Mouse (Mus musculus): Measurements from ENCODE around the gene Cdkn2c. TPM values are rescaled to one million over a fixed set of nuclear protein-coding genes. Genes with fewer than 3 reads are reported as not detected.

Cdkn2c gene
- polyA plus RNA-seq, 1 experiment from 2014 or later: 9.8 TPM

- WGBS: 32% methylated on average over 2 of the region's 2 CpGs
- peaks cover 13% of the 10 kb centered on the region for H3K4me1 ChIP-seq
- no peak overlapping the region for H3K9ac ChIP-seq
These were observed 529 bp upstream of the Cdkn2c start for GRCm38 (mm10) chr4:109667518-109667917.

DNA sequence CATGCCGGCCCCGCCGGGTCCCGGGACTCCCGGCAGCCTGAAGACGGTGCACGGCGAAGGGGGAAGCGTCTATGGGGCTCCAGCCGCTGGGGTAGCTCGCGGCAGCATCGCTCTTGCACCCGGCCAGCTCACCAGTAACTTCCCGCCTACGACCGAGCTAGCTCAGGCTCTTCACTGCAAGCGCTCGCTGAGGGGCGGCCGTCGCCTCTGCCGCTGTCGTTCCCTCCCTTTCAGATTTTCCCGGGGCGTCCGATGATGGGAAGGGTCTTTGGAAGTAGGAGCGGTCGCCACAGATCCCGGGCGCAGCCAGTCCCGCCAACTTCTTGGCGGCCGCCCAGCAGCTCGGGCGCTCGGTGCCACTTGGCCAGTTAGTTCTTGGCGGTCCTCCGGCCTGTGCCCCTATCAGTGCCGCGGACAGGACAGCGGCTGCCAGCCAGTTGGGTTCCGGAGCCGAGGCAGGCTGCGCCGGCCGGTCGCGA is 968 bp downstream of the Cdkn2c start:
- H3K27me3 ChIP-seq: peaks cover 23% of the 10 kb centered on the region
- peak overlapping the region; percentile 86 for H3K9ac ChIP-seq
- peak; percentile 58; the same call in 1 of the 2 replicates for ATAC-seq (ENCODE audit: insufficient number of reproducible peaks, insufficient read depth, low FRiP score, low TSS enrichment)
- peak overlapping the region; percentile 96 for H3K4me2 ChIP-seq (replicated peaks)
- peaks cover 13% of the 10 kb centered on the region for H3K4me1 ChIP-seq
- peak overlapping the region; percentile 60 for H3K4me3 ChIP-seq
- H3K36me3 ChIP-seq: no peaks in the 10 kb centered on the region
- WGBS: 0% methylated on average over 49 of the region's 49 CpGs
- H3K27ac ChIP-seq: peak overlapping the region; percentile 42
- no peaks in the 10 kb centered on the region for H3K9me3 ChIP-seq

More at GRCm38 (mm10) chr4:109667518-109667917, 529 bp upstream of the Cdkn2c start:
- Histone ChIP-seq H3K27ac (no peak overlapping the region), H3K4me2 (replicated peaks) (peak overlapping the region; percentile 96), H3K36me3 (no peaks in the 10 kb centered on the region), H3K27me3 (peaks cover 11% of the 10 kb centered on the region; the same call in 1 of the 2 replicates), H3K9me3 (no peaks in the 10 kb centered on the region), H3K4me3 (peak overlapping the region; percentile 60)
- ATAC-seq (ENCODE audit: insufficient number of reproducible peaks, insufficient read depth, low FRiP score, low TSS enrichment): no peak

GRCm38 (mm10) chr4:109665101-109665981 is 1.6 kb downstream of the Cdkn2c start:
- WGBS: under 1% methylated on average over 49 of the region's 49 CpGs
- no peak; the same call in 1 of the 2 replicates for ATAC-seq (ENCODE audit: insufficient number of reproducible peaks, insufficient read depth, low FRiP score, low TSS enrichment)
- Histone ChIP-seq H3K36me3 (no peaks in the 10 kb centered on the region), H3K4me3 (peak overlapping the region; percentile 60), H3K27ac (no peak overlapping the region), H3K27me3 (peaks cover 26% of the 10 kb centered on the region), H3K9me3 (no peaks in the 10 kb centered on the region), H3K4me1 (peaks cover 13% of the 10 kb centered on the region), H3K9ac (peak overlapping the region; percentile 86), H3K4me2 (replicated peaks) (peak overlapping the region; percentile 96)

GRCm38 (mm10) chr4:109664091-109664490 is 2.9 kb downstream of the Cdkn2c start:
- no peak overlapping the region for H3K4me3 ChIP-seq
- peaks cover 34% of the 10 kb centered on the region for H3K27me3 ChIP-seq
- H3K27ac ChIP-seq: no peak overlapping the region
- H3K4me2 ChIP-seq (replicated peaks): no peak overlapping the region
- no peaks in the 10 kb centered on the region for H3K9me3 ChIP-seq
- peaks cover 13% of the 10 kb centered on the region for H3K4me1 ChIP-seq
- WGBS: 8% methylated on average over 5 of the region's 5 CpGs
- no peak overlapping the region for H3K9ac ChIP-seq
- no peak for ATAC-seq (ENCODE audit: insufficient number of reproducible peaks, insufficient read depth, low FRiP score, low TSS enrichment)
- no peaks in the 10 kb centered on the region for H3K36me3 ChIP-seq

GRCm38 (mm10) chr4:109662271-109662670 is 4.7 kb downstream of the Cdkn2c start:
- Histone ChIP-seq H3K36me3 (no peaks in the 10 kb centered on the region), H3K4me3 (no peak overlapping the region), H3K4me1 (peaks cover 17% of the 10 kb centered on the region), H3K9me3 (no peaks in the 10 kb centered on the region), H3K9ac (no peak overlapping the region), H3K27me3 (peaks cover 49% of the 10 kb centered on the region), H3K27ac (no peak overlapping the region), H3K4me2 (replicated peaks) (no peak overlapping the region)
- no peak for ATAC-seq (ENCODE audit: insufficient number of reproducible peaks, insufficient read depth, low FRiP score, low TSS enrichment)
- WGBS: 5% methylated on average over 5 of the region's 5 CpGs

- Histone ChIP-seq H3K9ac (no peak overlapping the region), H3K27me3 (peaks cover 60% of the 10 kb centered on the region), H3K36me3 (no peaks in the 10 kb centered on the region), H3K9me3 (no peaks in the 10 kb centered on the region), H3K4me2 (replicated peaks) (no peak overlapping the region), H3K4me1 (peaks cover 20% of the 10 kb centered on the region), H3K4me3 (no peak overlapping the region), H3K27ac (no peak overlapping the region)
- ATAC-seq (ENCODE audit: insufficient number of reproducible peaks, insufficient read depth, low FRiP score, low TSS enrichment): no peak
- WGBS: 5% methylated on average over 5 of the region's 5 CpGs
These were observed 5.8 kb downstream of the Cdkn2c start for GRCm38 (mm10) chr4:109661183-109661582.

DNA sequence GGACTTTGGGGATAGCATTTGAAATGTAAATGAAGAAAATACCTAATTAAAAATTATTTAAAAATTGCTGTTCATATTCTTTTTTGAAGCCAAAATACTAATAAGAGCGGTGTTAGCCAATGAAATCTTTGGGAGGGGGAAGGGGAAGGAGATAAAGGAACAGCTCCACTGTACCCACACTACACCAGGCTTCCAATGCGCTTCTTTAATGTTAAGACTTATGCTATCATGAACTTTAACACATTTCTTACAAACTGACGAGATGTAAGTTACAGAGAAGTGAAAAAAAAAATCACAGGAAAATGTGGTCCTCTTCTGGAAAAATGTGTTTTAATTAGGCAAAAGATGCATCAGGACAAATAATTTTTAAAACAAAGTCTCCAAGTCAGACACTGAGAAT is 6.4 kb downstream of the Cdkn2c start:
- WGBS: 9% methylated on average over 3 of the region's 3 CpGs
- H3K4me3 ChIP-seq: no peak overlapping the region
- no peaks in the 10 kb centered on the region for H3K36me3 ChIP-seq
- no peak overlapping the region for H3K27ac ChIP-seq
- no peaks in the 10 kb centered on the region for H3K9me3 ChIP-seq
- H3K4me1 ChIP-seq: peaks cover 15% of the 10 kb centered on the region
- peaks cover 56% of the 10 kb centered on the region for H3K27me3 ChIP-seq
- H3K4me2 ChIP-seq (replicated peaks): no peak overlapping the region
- H3K9ac ChIP-seq: no peak overlapping the region
- ATAC-seq (ENCODE audit: insufficient number of reproducible peaks, insufficient read depth, low FRiP score, low TSS enrichment): no peak

GRCm38 (mm10) chr4:109659571-109659970 is 7.4 kb downstream of the Cdkn2c start:
- H3K9me3 ChIP-seq: no peaks in the 10 kb centered on the region
- no peak for ATAC-seq (ENCODE audit: insufficient number of reproducible peaks, insufficient read depth, low FRiP score, low TSS enrichment)
- WGBS: 9% methylated on average over 2 of the region's 2 CpGs
- H3K9ac ChIP-seq: no peak overlapping the region
- H3K4me2 ChIP-seq (replicated peaks): no peak overlapping the region
- H3K36me3 ChIP-seq: no peaks in the 10 kb centered on the region
- H3K4me1 ChIP-seq: peaks cover 7% of the 10 kb centered on the region
- no peak overlapping the region for H3K4me3 ChIP-seq
- H3K27ac ChIP-seq: no peak overlapping the region
- H3K27me3 ChIP-seq: peaks cover 58% of the 10 kb centered on the region

DNA sequence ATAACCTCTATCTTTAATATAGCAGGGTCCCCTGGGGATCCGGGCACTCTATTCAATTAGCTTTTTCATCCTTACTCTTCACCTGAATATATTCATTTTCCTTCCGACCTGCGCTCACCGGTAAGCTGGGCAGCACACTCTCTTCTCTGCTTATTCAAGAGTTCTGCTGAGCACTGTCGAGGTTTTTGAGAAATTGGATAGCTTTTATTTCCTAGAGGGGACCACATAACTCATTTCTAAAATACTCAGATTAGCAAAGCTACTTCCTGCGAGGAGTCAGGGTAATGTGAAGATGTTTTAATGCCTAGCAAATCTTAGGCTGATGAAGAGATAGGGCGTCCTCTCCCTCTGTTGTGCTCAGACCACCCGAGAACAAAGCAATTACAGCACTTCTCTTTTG is 8.2 kb downstream of the Cdkn2c start:
- Histone ChIP-seq H3K36me3 (no peaks in the 10 kb centered on the region), H3K9me3 (no peaks in the 10 kb centered on the region), H3K9ac (no peak overlapping the region), H3K4me3 (no peak overlapping the region), H3K27ac (no peak overlapping the region), H3K27me3 (peaks cover 59% of the 10 kb centered on the region), H3K4me1 (peaks cover 7% of the 10 kb centered on the region), H3K4me2 (replicated peaks) (no peak overlapping the region)
- WGBS: 2% methylated on average over 8 of the region's 8 CpGs
- no peak for ATAC-seq (ENCODE audit: insufficient number of reproducible peaks, insufficient read depth, low FRiP score, low TSS enrichment)

GRCm38 (mm10) chr4:109657851-109658500 is 9.0 kb downstream of the Cdkn2c start:
- no peak for ATAC-seq (ENCODE audit: insufficient number of reproducible peaks, insufficient read depth, low FRiP score, low TSS enrichment)
- H3K9me3 ChIP-seq: no peaks in the 10 kb centered on the region
- no peak overlapping the region for H3K9ac ChIP-seq
- peaks cover 7% of the 10 kb centered on the region for H3K4me1 ChIP-seq
- no peak overlapping the region for H3K27ac ChIP-seq
- peak overlapping the region; percentile 47 for H3K4me2 ChIP-seq (replicated peaks)
- peaks cover 61% of the 10 kb centered on the region for H3K27me3 ChIP-seq
- no peaks in the 10 kb centered on the region for H3K36me3 ChIP-seq
- peak overlapping the region; percentile 27 for H3K4me3 ChIP-seq
- WGBS: 2% methylated on average over 20 of the region's 20 CpGs

GRCm38 (mm10) chr4:109657021-109657850 is 9.8 kb downstream of the Cdkn2c start:
- Histone ChIP-seq H3K4me2 (replicated peaks) (peak overlapping the region; percentile 47), H3K4me3 (peak overlapping the region; percentile 27), H3K9ac (no peak overlapping the region), H3K9me3 (no peaks in the 10 kb centered on the region), H3K27me3 (peaks cover 58% of the 10 kb centered on the region), H3K36me3 (no peaks in the 10 kb centered on the region), H3K4me1 (peaks cover 7% of the 10 kb centered on the region), H3K27ac (no peak overlapping the region)
- 0 out of 2 replicates have a peak, but pooled peaks have one; percentile 64 for ATAC-seq (ENCODE audit: insufficient number of reproducible peaks, insufficient read depth, low FRiP score, low TSS enrichment)
- WGBS: under 1% methylated on average over 48 of the region's 53 CpGs
